In the genomic region with DNA sequence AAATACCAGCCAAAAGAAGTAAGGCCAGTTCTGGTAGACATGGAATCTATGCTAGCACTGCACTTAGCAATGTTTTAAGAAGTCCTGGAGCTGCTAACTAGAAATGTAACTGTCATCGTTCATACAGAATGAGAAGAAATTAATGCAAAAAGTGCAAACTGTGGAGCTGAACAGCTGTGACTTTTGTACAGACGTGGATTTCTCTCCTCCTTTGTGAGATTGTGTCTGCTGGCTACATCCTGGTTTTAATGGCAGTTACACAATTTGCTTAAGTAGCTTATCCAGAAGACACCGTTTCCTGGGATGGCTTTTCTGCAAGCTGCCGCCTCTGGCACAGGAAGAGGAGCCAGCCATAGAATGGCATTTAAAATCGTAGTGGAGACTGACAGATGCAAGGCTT, we compare ENCODE assay signal across 17 mouse cellular contexts.
DNase-seq lines count a peak whose midpoint lies in the region; ATAC-seq lines count a peak whose summit lies in the region.
"Had no signal": no experiment of that assay in that cellular context is flagged by ENCODE, and none has a peak within 500 bp of the region (broad histone marks: within the 10 kb centered on the region; RNA-seq: fewer than 3 reads in every experiment).

No protein-coding gene starts in this region.

- H3K36me3 ChIP-seq in forebrain, embryonic 16.5 days (ENCODE audit: control insufficient read depth, insufficient read depth), result no peaks in the 10 kb centered on the region
- H3K36me3 ChIP-seq: heart, embryonic 15.5 days; hindbrain, embryonic 13.5 days had no signal

- no peak overlapping the region for H3K9ac ChIP-seq in forebrain, embryonic 16.5 days (replicated peaks; ENCODE audit: low read depth, low read length)
- H3K9ac ChIP-seq: heart, embryonic 15.5 days; hindbrain, embryonic 13.5 days had no signal

- ATAC-seq in frontal cortex, adult (ENCODE audit: low TSS enrichment), result peak; percentile 90
- peak; percentile 15; the same call in 1 of the 2 replicates for ATAC-seq in forebrain, embryonic 16.5 days
- ATAC-seq: activated CD4-positive, CD25-positive, alpha-beta regulatory T cell, adult 4 months; intestine, postnatal 0 days had no signal

- DNase-seq in frontal cortex, postnatal 14 days (ENCODE audit: low spot score in 2 of 2), result no peak
- DNase-seq in lung, postnatal 10 days, result peak; percentile 1
- no peak for DNase-seq in lung, postnatal 25 days (ENCODE audit: low spot score)
- peak; percentile 38 to 52 for DNase-seq in right cerebral cortex, postnatal 10 days (ENCODE audit: low spot score in 2 of 2)
- no peak for DNase-seq in adrenal gland, adult 8-10 months
- DNase-seq: adrenal gland, postnatal 36 days; cerebellum, postnatal 14 days; gastrocnemius, adult 2 months; heart, adult 18-20 months; kidney, postnatal 10 days had no signal

- peak overlapping the region; percentile 4; the same call in 1 of the 2 replicates for H3K27ac ChIP-seq in forebrain, embryonic 16.5 days (ENCODE audit: low read length)
- H3K27ac ChIP-seq: gastrocnemius, adult 2 months; heart, embryonic 15.5 days; hindbrain, embryonic 13.5 days had no signal

- no peaks in the 10 kb centered on the region for H3K9me3 ChIP-seq in forebrain, embryonic 16.5 days (ENCODE audit: control insufficient read depth, low read length)
- H3K9me3 ChIP-seq: heart, embryonic 15.5 days; hindbrain, embryonic 13.5 days had no signal

- H3K4me2 ChIP-seq in forebrain, embryonic 16.5 days (ENCODE audit: low read length), result no peak overlapping the region
- H3K4me2 ChIP-seq: heart, embryonic 15.5 days; hindbrain, embryonic 13.5 days; liver, embryonic 11.5 days had no signal

- H3K4me3 ChIP-seq in forebrain, embryonic 16.5 days (replicated peaks; ENCODE audit: low read length), result no peak overlapping the region
- H3K4me3 ChIP-seq: gastrocnemius, adult 2 months; heart, embryonic 15.5 days; hindbrain, embryonic 13.5 days had no signal

- peaks cover 9% of the 10 kb centered on the region; the same call in 1 of the 2 replicates for H3K4me1 ChIP-seq in forebrain, embryonic 16.5 days (replicated peaks; ENCODE audit: control insufficient read depth, insufficient read depth, low read length)
- H3K4me1 ChIP-seq: heart, embryonic 15.5 days; hindbrain, embryonic 13.5 days had no signal

- H3K27me3 ChIP-seq in forebrain, embryonic 16.5 days (replicated peaks; ENCODE audit: control insufficient read depth, insufficient read depth, low read length), result no peaks in the 10 kb centered on the region
- H3K27me3 ChIP-seq: heart, embryonic 15.5 days; hindbrain, embryonic 13.5 days had no signal

- WGBS in forebrain, embryonic 16.5 days, result 56% methylated on average over 5 of the region's 5 CpGs

Comparison
In these comparisons a context has a peak if more than half of its experiments do, and no peak if none do; other contexts are left out.
1. DNase-seq: peak in lung, postnatal 10 days (single experiment) and right cerebral cortex, postnatal 10 days (2 of 2); none in frontal cortex, postnatal 14 days (0 of 2), lung, postnatal 25 days (single experiment) and adrenal gland, adult 8-10 months (single experiment).